Mouse (Mus musculus): ENCODE measurements at regions not wholly inside any gene's neighbourhood (a gene's known extent, or its start where the extent isn't known, plus 50 kb on each side); places are given as distances from the start of the nearest gene placed in this dataset.
A peak's percentile ranks its signal among the peaks of the same experiment; 100 is the strongest.

GRCm38 (mm10) chr1:92776353-92776752 lies 55.1 kb upstream of the Gpc1 start:
- Histone ChIP-seq H3K27me3 (0 out of 2 replicates have a peak, but pooled peaks cover 3% of the 10 kb centered on the region), H3K4me2 (no peak overlapping the region)
- WGBS = 76% methylated on average over 4 of the region's 4 CpGs

GRCm38 (mm10) chr1:92775908-92776307 lies 55.5 kb upstream of the Gpc1 start:
- WGBS = 95% methylated on average over 3 of the region's 3 CpGs
- H3K27ac ChIP-seq = no peak overlapping the region
- no peaks in the 10 kb centered on the region for H3K36me3 ChIP-seq
- no peak overlapping the region for H3K9ac ChIP-seq
- ATAC-seq (ENCODE audit: insufficient number of reproducible peaks, low FRiP score, low TSS enrichment, low read depth) = no peak
- no peak overlapping the region for H3K4me2 ChIP-seq
- H3K27me3 ChIP-seq = 0 out of 2 replicates have a peak, but pooled peaks cover 3% of the 10 kb centered on the region
- H3K4me3 ChIP-seq = no peak overlapping the region
- no peaks in the 10 kb centered on the region for H3K9me3 ChIP-seq
- peaks cover 31% of the 10 kb centered on the region for H3K4me1 ChIP-seq

More at GRCm38 (mm10) chr1:92776353-92776752, 55.1 kb upstream of the Gpc1 start:
- Histone ChIP-seq H3K9me3 (no peaks in the 10 kb centered on the region), H3K36me3 (no peaks in the 10 kb centered on the region), H3K4me1 (peaks cover 31% of the 10 kb centered on the region), H3K27ac (no peak overlapping the region), H3K4me3 (no peak overlapping the region), H3K9ac (no peak overlapping the region)
- no peak for ATAC-seq (ENCODE audit: insufficient number of reproducible peaks, low FRiP score, low TSS enrichment, low read depth)

- no peaks in the 10 kb centered on the region for H3K9me3 ChIP-seq
- no peak overlapping the region for H3K9ac ChIP-seq
- 0 out of 2 replicates have a peak, but pooled peaks cover 3% of the 10 kb centered on the region for H3K27me3 ChIP-seq
- ATAC-seq (ENCODE audit: insufficient number of reproducible peaks, low FRiP score, low TSS enrichment, low read depth) = no peak
- H3K36me3 ChIP-seq = no peaks in the 10 kb centered on the region
- 17% methylated on average over 16 of the region's 16 CpGs for whole genome bisulfite sequencing
- peak overlapping the region; percentile 36 for H3K4me2 ChIP-seq
- H3K27ac ChIP-seq = 0 out of 2 replicates have a peak overlapping the region, but pooled peaks have one; percentile 14
- peaks cover 33% of the 10 kb centered on the region for H3K4me1 ChIP-seq
- peak overlapping the region; percentile 9; the same call in 1 of the 2 replicates for H3K4me3 ChIP-seq
Observed at GRCm38 (mm10) chr1:92774743-92775692, 56.4 kb upstream of the Gpc1 start.

- no peaks in the 10 kb centered on the region for H3K36me3 ChIP-seq
- WGBS = 38% methylated on average over 3 of the region's 3 CpGs
- no peak overlapping the region for H3K4me3 ChIP-seq
- no peak for ATAC-seq (ENCODE audit: insufficient number of reproducible peaks, low FRiP score, low TSS enrichment, low read depth)
- H3K4me2 ChIP-seq = no peak overlapping the region
- no peak overlapping the region for H3K9ac ChIP-seq
- peaks cover 40% of the 10 kb centered on the region for H3K4me1 ChIP-seq
- 0 out of 2 replicates have a peak, but pooled peaks cover 3% of the 10 kb centered on the region for H3K27me3 ChIP-seq
- H3K9me3 ChIP-seq = no peaks in the 10 kb centered on the region
- no peak overlapping the region for H3K27ac ChIP-seq
Observed at GRCm38 (mm10) chr1:92774006-92774405, 57.4 kb upstream of the Gpc1 start.

- Histone ChIP-seq H3K27ac (peak overlapping the region; percentile 60), H3K9ac (no peak overlapping the region), H3K27me3 (0 out of 2 replicates have a peak, but pooled peaks cover 3% of the 10 kb centered on the region), H3K4me2 (no peak overlapping the region), H3K4me3 (no peak overlapping the region), H3K9me3 (no peaks in the 10 kb centered on the region), H3K4me1 (peaks cover 40% of the 10 kb centered on the region), H3K36me3 (no peaks in the 10 kb centered on the region)
- ATAC-seq (ENCODE audit: insufficient number of reproducible peaks, low FRiP score, low TSS enrichment, low read depth) = no peak
- WGBS = 43% methylated on average over 10 of the region's 10 CpGs
Observed at GRCm38 (mm10) chr1:92772784-92773113, 58.7 kb upstream of the Gpc1 start.

GRCm38 (mm10) chr1:92772101-92772783 lies 59.2 kb upstream of the Gpc1 start:
- WGBS = 33% methylated on average over 9 of the region's 9 CpGs
- peaks cover 43% of the 10 kb centered on the region for H3K4me1 ChIP-seq
- H3K9me3 ChIP-seq = no peaks in the 10 kb centered on the region
- H3K4me3 ChIP-seq = no peak overlapping the region
- no peak for ATAC-seq (ENCODE audit: insufficient number of reproducible peaks, low FRiP score, low TSS enrichment, low read depth)
- no peak overlapping the region for H3K9ac ChIP-seq
- H3K27me3 ChIP-seq = 0 out of 2 replicates have a peak, but pooled peaks cover 3% of the 10 kb centered on the region
- H3K4me2 ChIP-seq = no peak overlapping the region
- no peaks in the 10 kb centered on the region for H3K36me3 ChIP-seq
- peak overlapping the region; percentile 60 for H3K27ac ChIP-seq

- WGBS = 42% methylated on average over 7 of the region's 7 CpGs
- Histone ChIP-seq H3K4me3 (no peak overlapping the region), H3K4me1 (peaks cover 34% of the 10 kb centered on the region), H3K27me3 (no peaks in the 10 kb centered on the region), H3K9ac (no peak overlapping the region), H3K36me3 (no peaks in the 10 kb centered on the region), H3K27ac (no peak overlapping the region), H3K9me3 (no peaks in the 10 kb centered on the region), H3K4me2 (no peak overlapping the region)
- ATAC-seq (ENCODE audit: insufficient number of reproducible peaks, low FRiP score, low TSS enrichment, low read depth) = no peak
Observed at GRCm38 (mm10) chr1:92769696-92770095, 61.7 kb upstream of the Gpc1 start.

- no peaks in the 10 kb centered on the region for H3K9me3 ChIP-seq
- H3K4me3 ChIP-seq = no peak overlapping the region
- WGBS = 77% methylated on average over 4 of the region's 4 CpGs
- ATAC-seq (ENCODE audit: insufficient number of reproducible peaks, low FRiP score, low TSS enrichment, low read depth) = no peak
- peaks cover 29% of the 10 kb centered on the region for H3K4me1 ChIP-seq
- no peak overlapping the region for H3K9ac ChIP-seq
- no peaks in the 10 kb centered on the region for H3K27me3 ChIP-seq
- no peaks in the 10 kb centered on the region for H3K36me3 ChIP-seq
- H3K4me2 ChIP-seq = no peak overlapping the region
- H3K27ac ChIP-seq = no peak overlapping the region
Observed at GRCm38 (mm10) chr1:92769156-92769555, 62.3 kb upstream of the Gpc1 start.

GRCm38 (mm10) chr1:92766496-92766895 lies 64.9 kb upstream of the Gpc1 start:
- H3K27me3 ChIP-seq = no peaks in the 10 kb centered on the region
- H3K9ac ChIP-seq = no peak overlapping the region
- no peak overlapping the region for H3K4me3 ChIP-seq
- H3K4me2 ChIP-seq = no peak overlapping the region
- no peaks in the 10 kb centered on the region for H3K9me3 ChIP-seq
- no peak for ATAC-seq (ENCODE audit: insufficient number of reproducible peaks, low FRiP score, low TSS enrichment, low read depth)
- 77% methylated on average over 7 of the region's 7 CpGs for WGBS
- H3K27ac ChIP-seq = no peak overlapping the region
- H3K36me3 ChIP-seq = no peaks in the 10 kb centered on the region
- peaks cover 12% of the 10 kb centered on the region; the same call in 1 of the 2 replicates for H3K4me1 ChIP-seq

GRCm38 (mm10) chr1:92754793-92755488 lies 76.5 kb upstream of the Gpc1 start:
- no peaks in the 10 kb centered on the region for H3K36me3 ChIP-seq
- WGBS = 40% methylated on average over 20 of the region's 20 CpGs
- H3K27ac ChIP-seq = 0 out of 2 replicates have a peak overlapping the region, but pooled peaks have one; percentile 11
- no peaks in the 10 kb centered on the region for H3K9me3 ChIP-seq
- no peak overlapping the region for H3K9ac ChIP-seq
- no peak overlapping the region for H3K4me2 ChIP-seq
- H3K4me1 ChIP-seq = peaks cover 26% of the 10 kb centered on the region
- H3K4me3 ChIP-seq = no peak overlapping the region
- no peak for ATAC-seq (ENCODE audit: insufficient number of reproducible peaks, low FRiP score, low TSS enrichment, low read depth)
- H3K27me3 ChIP-seq = no peaks in the 10 kb centered on the region

GRCm38 (mm10) chr1:92751700-92752136 lies 79.7 kb upstream of the Gpc1 start:
- Histone ChIP-seq H3K9ac (no peak overlapping the region), H3K36me3 (no peaks in the 10 kb centered on the region), H3K9me3 (no peaks in the 10 kb centered on the region), H3K27me3 (no peaks in the 10 kb centered on the region), H3K4me1 (peaks cover 26% of the 10 kb centered on the region), H3K4me3 (no peak overlapping the region), H3K27ac (no peak overlapping the region), H3K4me2 (no peak overlapping the region)
- peak; percentile 44; the same call in 1 of the 2 replicates for ATAC-seq (ENCODE audit: insufficient number of reproducible peaks, low FRiP score, low TSS enrichment, low read depth)
- WGBS = 28% methylated on average over 4 of the region's 4 CpGs
